Mouse (Mus musculus) midbrain, postnatal 0 days (tissue): ENCODE results near the gene Arhgef40. TPM values are rescaled to one million over a fixed set of nuclear protein-coding genes. Genes with fewer than 3 reads are reported as not detected.

Experiments used
- ATAC-seq: fragments of 200-750 bp; cut with Nextera tagmentation; 2 replicates; pipeline ENCODE4 v1.8.0; 2017; ENCODE audit warnings: moderate number of reproducible peaks, mild to moderate bottlenecking, moderate TSS enrichment, moderate library complexity; ENCODE audit not compliant: low FRiP score
- DNase-seq: peaks from one replicate; pipeline ENCODE4 v3.0.0-alpha.2; 2015; ENCODE audit warnings: low spot score
- H3K27ac ChIP-seq: fragments of 300-500 bp; sonication (generic); 2 replicates; pipeline ENCODE4 v1.5.1; 2014; ENCODE audit warnings: low read depth, mild to moderate bottlenecking, low read length, mixed read lengths
- H3K27me3 ChIP-seq: fragments of 300-500 bp; sonication (generic); 2 replicates; pipeline ENCODE4 v1.6.1; 2014; ENCODE audit warnings: low read length, control low read depth, mixed read lengths; ENCODE audit not compliant: insufficient read depth
- H3K36me3 ChIP-seq: fragments of 300-500 bp; sonication (generic); 2 replicates; pipeline ENCODE4 v1.6.1; 2014; ENCODE audit warnings: low read length, control low read depth, mixed read lengths; ENCODE audit not compliant: insufficient read depth
- H3K4me1 ChIP-seq: fragments of 300-500 bp; sonication (generic); 2 replicates; pipeline ENCODE4 v1.6.1; 2014; ENCODE audit warnings: mild to moderate bottlenecking, control low read depth, antibody characterized with exemption, low read length, mixed read lengths; ENCODE audit not compliant: insufficient read depth
- H3K4me2 ChIP-seq: fragments of 300-500 bp; sonication (generic); 2 replicates; pipeline ENCODE4 v1.6.1; 2014; ENCODE audit warnings: low read depth, mild to moderate bottlenecking, low read length, mixed read lengths; ENCODE audit not compliant: poor library complexity, severe bottlenecking
- H3K4me3 ChIP-seq: fragments of 300-500 bp; sonication (generic); 2 replicates; pipeline ENCODE4 v1.5.1; 2014; ENCODE audit warnings: low read depth, mild to moderate bottlenecking, low read length, moderate library complexity
- H3K9ac ChIP-seq: fragments of 300-500 bp; sonication (generic); replicated peaks from 2 replicates; pipeline ENCODE4 v1.6.1; 2014; ENCODE audit warnings: mild to moderate bottlenecking, low read length, moderate library complexity, mixed read lengths; ENCODE audit not compliant: poor library complexity, severe bottlenecking
- H3K9me3 ChIP-seq: fragments of 300-500 bp; sonication (generic); 2 replicates; pipeline ENCODE4 v1.6.1; 2016; ENCODE audit warnings: low read length, control low read depth
- CTCF ChIP-seq: IDR thresholded peaks from 2 replicates; pipeline ENCODE4 v1.5.1; 2016; ENCODE audit warnings: antibody characterized with exemption, mild to moderate bottlenecking
- WGBS: fragments of 180-500 bp; shearing (Covaris S2); extraction: QIAGEN DNeasy Blood & Tissue Kit; methylation state at CpG from one replicate; pipeline ENCODE4 v1.1.7; 2014; 5-methylcytosine and 5-hydroxymethylcytosine counted together
- polyA plus RNA-seq: library from polyadenylated mRNA; unstranded; fragments of >200 nt; fragmentation: Nextera tagmentation; extraction: Ambion mirVana; gene quantifications from 2 replicates; pipeline ENCODE4 v1.2.1, GENCODE M21; 2015
- total RNA-seq: library from RNA; depleted of rRNA; stranded (reverse); fragments of >200 nt; gene quantifications from 2 replicates; pipeline ENCODE4 v1.2.3, GENCODE M21; 2014

Arhgef40 gene
- total and polyA plus RNA-seq, 2 experiments from 2014 or later, result 66.1 to 93.8 TPM

- TF ChIP-seq CTCF, result no peak
- no peak overlapping the region for H3K27ac ChIP-seq
- 89% methylated on average over 2 of the region's 2 CpGs for WGBS
- no peak overlapping the region for H3K4me3 ChIP-seq
- H3K4me2 ChIP-seq, result no peak overlapping the region
- no peak overlapping the region for H3K9ac ChIP-seq
- H3K9me3 ChIP-seq, result no peaks in the 10 kb centered on the region
- H3K4me1 ChIP-seq, result no peaks in the 10 kb centered on the region
- H3K36me3 ChIP-seq, result no peaks in the 10 kb centered on the region
- DNase-seq, result no peak
- no peaks in the 10 kb centered on the region for H3K27me3 ChIP-seq
- ATAC-seq, result no peak
These were observed 24.2 kb upstream of the Arhgef40 start for GRCm38 (mm10) chr14:51960316-51960715.

GRCm38 (mm10) chr14:51967400-51967799, 17.1 kb upstream of the Arhgef40 start:
- DNase-seq, result no peak
- H3K4me3 ChIP-seq, result no peak overlapping the region
- no peaks in the 10 kb centered on the region for H3K36me3 ChIP-seq
- no peaks in the 10 kb centered on the region for H3K4me1 ChIP-seq
- no peak for TF ChIP-seq CTCF
- H3K27me3 ChIP-seq, result no peaks in the 10 kb centered on the region
- no peak overlapping the region for H3K9ac ChIP-seq
- WGBS, result 88% methylated on average over 3 of the region's 3 CpGs
- no peak overlapping the region for H3K27ac ChIP-seq
- no peak overlapping the region for H3K4me2 ChIP-seq
- ATAC-seq, result no peak
- H3K9me3 ChIP-seq, result no peaks in the 10 kb centered on the region

DNA sequence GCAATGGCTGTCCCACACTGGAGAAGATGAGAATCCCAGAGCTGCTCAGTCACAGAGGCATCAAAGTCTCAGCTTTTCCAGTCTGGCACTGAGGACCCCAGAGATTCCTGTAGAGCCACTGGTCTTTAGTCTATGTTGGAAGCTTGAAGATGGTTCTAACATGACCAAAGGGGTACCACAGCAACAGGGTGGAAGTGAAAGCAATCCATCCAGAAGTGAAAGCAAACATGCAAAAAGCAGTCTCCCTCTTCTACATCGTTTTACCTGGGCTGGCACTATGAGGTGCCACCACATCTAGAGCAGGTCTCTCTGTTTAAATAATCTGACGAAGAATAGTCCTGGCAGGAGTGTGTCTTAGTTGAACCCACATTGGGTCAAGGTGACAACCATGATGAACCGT, 5.3 kb upstream of the Arhgef40 start:
- Histone ChIP-seq H3K27ac (no peak overlapping the region), H3K27me3 (no peaks in the 10 kb centered on the region), H3K4me3 (no peak overlapping the region), H3K4me1 (no peaks in the 10 kb centered on the region), H3K9me3 (no peaks in the 10 kb centered on the region), H3K4me2 (no peak overlapping the region), H3K36me3 (no peaks in the 10 kb centered on the region), H3K9ac (no peak overlapping the region)
- DNase-seq (no peak), ATAC-seq (no peak)
- WGBS, result 89% methylated on average over 3 of the region's 3 CpGs
- no peak for TF ChIP-seq CTCF

- Histone ChIP-seq H3K9me3 (no peaks in the 10 kb centered on the region), H3K4me2 (peak overlapping the region; percentile 89), H3K27ac (peak overlapping the region; percentile 91; the same call in 1 of the 2 replicates), H3K4me1 (no peaks in the 10 kb centered on the region; the same call in 1 of the 2 replicates), H3K27me3 (no peaks in the 10 kb centered on the region), H3K4me3 (peak overlapping the region; percentile 79; the same call in 1 of the 2 replicates), H3K36me3 (0 out of 2 replicates have a peak, but pooled peaks cover 6% of the 10 kb centered on the region), H3K9ac (peak overlapping the region; percentile 95; the same call in 1 of the 2 replicates)
- ATAC-seq (no peak), DNase-seq (no peak)
- peak; percentile 34 for TF ChIP-seq CTCF
- WGBS, result 52% methylated on average over 4 of the region's 4 CpGs
These were observed 1.3 kb upstream of the Arhgef40 start for GRCm38 (mm10) chr14:51983251-51983650.

DNA sequence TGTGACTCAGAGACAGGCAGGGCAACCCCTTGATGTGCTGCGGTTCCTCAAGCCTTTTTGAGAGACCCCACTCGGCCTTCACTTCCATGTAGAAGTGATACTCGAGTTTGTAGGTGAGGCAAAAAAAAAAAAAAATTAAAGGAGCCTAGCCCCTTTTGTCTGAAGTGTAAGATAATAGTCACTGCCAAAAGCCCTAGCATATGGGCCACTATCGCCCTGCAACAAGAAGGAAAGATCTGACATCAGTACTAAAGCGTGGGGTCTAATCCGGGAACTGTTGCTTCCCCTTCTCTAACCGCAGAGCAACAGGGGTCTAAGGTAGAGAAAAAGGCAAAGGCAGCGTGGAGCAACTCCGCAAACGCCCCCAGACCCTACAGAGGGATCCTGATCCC, 668 bp upstream of the Arhgef40 start:
- ATAC-seq (no peak; the same call in 1 of the 2 replicates), DNase-seq (no peak)
- peak overlapping the region; percentile 95 for H3K9ac ChIP-seq
- no peaks in the 10 kb centered on the region for H3K9me3 ChIP-seq
- H3K4me3 ChIP-seq, result peak overlapping the region; percentile 79
- no peaks in the 10 kb centered on the region; the same call in 1 of the 2 replicates for H3K4me1 ChIP-seq
- H3K27ac ChIP-seq, result peak overlapping the region; percentile 91
- 0 out of 2 replicates have a peak, but pooled peaks cover 6% of the 10 kb centered on the region for H3K36me3 ChIP-seq
- 4% methylated on average over 10 of the region's 10 CpGs for WGBS
- TF ChIP-seq CTCF, result no peak
- no peaks in the 10 kb centered on the region for H3K27me3 ChIP-seq
- peak overlapping the region; percentile 89 for H3K4me2 ChIP-seq

DNA sequence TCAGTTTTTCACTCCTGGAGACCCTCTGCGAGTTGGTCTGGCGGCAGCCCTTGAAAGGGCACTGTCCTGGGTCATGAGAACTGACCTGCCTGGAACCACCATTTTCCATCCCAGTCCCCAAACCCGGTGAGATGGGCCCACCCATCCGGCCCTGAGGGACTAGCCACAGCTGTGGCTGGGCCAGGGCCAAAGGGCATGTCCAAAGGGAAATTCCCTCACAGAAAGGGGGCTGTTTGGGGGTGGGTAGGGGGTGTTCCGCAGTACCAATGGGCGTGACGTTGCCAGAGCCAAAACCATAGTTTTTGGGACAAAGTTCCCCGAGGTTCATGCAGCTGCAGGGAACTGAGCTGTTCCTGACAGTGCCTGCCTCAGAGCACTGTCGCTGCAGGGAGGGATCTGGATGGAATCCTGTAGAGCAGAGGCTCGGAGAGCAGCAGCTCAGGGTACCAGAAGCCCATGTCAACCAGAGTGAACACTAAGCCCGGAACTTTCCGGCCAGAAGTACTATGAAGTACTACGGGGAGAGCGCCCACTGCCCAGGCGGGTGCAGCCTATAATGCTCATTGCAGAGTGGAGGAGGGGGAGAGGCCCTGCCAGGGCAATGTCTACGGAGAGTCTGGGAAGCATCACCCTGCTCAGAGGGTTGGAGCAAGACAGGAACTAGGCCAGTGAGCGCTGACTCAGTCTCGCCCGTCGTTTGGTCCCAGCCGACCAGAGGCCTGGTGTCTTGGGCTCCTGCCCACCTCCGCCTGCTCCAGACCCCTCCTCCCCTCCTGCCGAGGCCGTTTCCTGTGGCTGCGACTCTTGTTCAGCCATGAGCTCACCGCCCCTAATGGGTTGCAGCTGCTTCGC, 1.0 kb downstream of the Arhgef40 start:
- Histone ChIP-seq H3K9ac (peak overlapping the region; percentile 95), H3K36me3 (peaks cover 18% of the 10 kb centered on the region; the same call in 1 of the 2 replicates), H3K4me2 (peak overlapping the region; percentile 89), H3K4me1 (no peaks in the 10 kb centered on the region; the same call in 1 of the 2 replicates), H3K27ac (peak overlapping the region; percentile 91), H3K27me3 (no peaks in the 10 kb centered on the region), H3K9me3 (no peaks in the 10 kb centered on the region), H3K4me3 (peak overlapping the region; percentile 79)
- WGBS, result under 1% methylated on average over 27 of the region's 27 CpGs
- TF ChIP-seq CTCF, result 0 out of 2 replicates have a peak, but pooled peaks have one; percentile 1
- ATAC-seq, result peak; percentile 38
- DNase-seq, result peak; percentile 84
